Mouse (Mus musculus) limb, embryonic 15.5 days (tissue): ENCODE results near the gene Med26. TPM values are rescaled to one million over a fixed set of nuclear protein-coding genes. Genes with fewer than 3 reads are reported as not detected.

Source experiments
- ATAC-seq: fragments of 200-750 bp; cut with Nextera tagmentation; 2 replicates; pipeline ENCODE4 v1.8.0; 2017; ENCODE audit warnings: low read depth, moderate TSS enrichment; ENCODE audit not compliant: insufficient number of reproducible peaks, low FRiP score, low TSS enrichment
- H3K27ac ChIP-seq: fragments of 300-500 bp; sonication (generic); 2 replicates; pipeline ENCODE4 v1.5.1; 2015; ENCODE audit warnings: moderate library complexity, mild to moderate bottlenecking, inconsistent platforms
- H3K27me3 ChIP-seq: fragments of 300-500 bp; sonication (generic); 2 replicates; pipeline ENCODE4 v1.6.1; 2015; ENCODE audit warnings: inconsistent platforms
- H3K36me3 ChIP-seq: fragments of 300-500 bp; sonication (generic); 2 replicates; pipeline ENCODE4 v1.6.1; 2015; ENCODE audit warnings: inconsistent platforms
- H3K4me1 ChIP-seq: fragments of 300-500 bp; sonication (generic); 2 replicates; pipeline ENCODE4 v1.6.1; 2015; ENCODE audit warnings: inconsistent platforms
- H3K4me2 ChIP-seq: fragments of 300-500 bp; sonication (generic); 2 replicates; pipeline ENCODE4 v1.6.1; 2015; ENCODE audit warnings: mild to moderate bottlenecking, inconsistent platforms
- H3K4me3 ChIP-seq: fragments of 300-500 bp; sonication (generic); 2 replicates; pipeline ENCODE4 v1.5.1; 2015; ENCODE audit warnings: mild to moderate bottlenecking, inconsistent platforms
- H3K9ac ChIP-seq: fragments of 300-500 bp; sonication (generic); 2 replicates; pipeline ENCODE4 v1.6.1; 2015; ENCODE audit warnings: inconsistent platforms
- H3K9me3 ChIP-seq: fragments of 300-500 bp; sonication (generic); 2 replicates; pipeline ENCODE4 v1.6.1; 2016; ENCODE audit warnings: inconsistent platforms
- WGBS: fragments of 180-500 bp; shearing (Covaris S2); methylation state at CpG from one replicate; pipeline ENCODE4 v1.1.7; 2015; 5-methylcytosine and 5-hydroxymethylcytosine counted together
- polyA plus RNA-seq: library from polyadenylated mRNA; unstranded; fragments of >200 nt; fragmentation: Nextera tagmentation; extraction: Ambion mirVana; gene quantifications from 2 replicates; pipeline ENCODE4 v1.2.1, GENCODE M21; 2015

Gene Med26
- polyA plus RNA-seq, 1 experiment from 2014 or later, result 19.5 TPM

GRCm38 (mm10) chr8:72534888-72535287 lies 13.2 kb downstream of the Med26 start:
- Histone ChIP-seq H3K4me2 (no peak overlapping the region), H3K27me3 (no peaks in the 10 kb centered on the region), H3K4me3 (no peak overlapping the region), H3K27ac (no peak overlapping the region), H3K9ac (no peak overlapping the region), H3K4me1 (no peaks in the 10 kb centered on the region), H3K36me3 (0 out of 2 replicates have a peak, but pooled peaks cover 4% of the 10 kb centered on the region), H3K9me3 (no peaks in the 10 kb centered on the region)
- 92% methylated on average over 3 of the region's 3 CpGs for WGBS
- ATAC-seq, result no peak

- H3K9me3 ChIP-seq, result no peaks in the 10 kb centered on the region
- no peak overlapping the region for H3K9ac ChIP-seq
- no peak for ATAC-seq
- H3K27ac ChIP-seq, result no peak overlapping the region
- H3K4me2 ChIP-seq, result no peak overlapping the region
- H3K4me3 ChIP-seq, result no peak overlapping the region
- no peaks in the 10 kb centered on the region for H3K27me3 ChIP-seq
- WGBS, result 96% methylated on average over 1 of the region's 1 CpGs
- no peaks in the 10 kb centered on the region for H3K4me1 ChIP-seq
- H3K36me3 ChIP-seq, result 0 out of 2 replicates have a peak, but pooled peaks cover 8% of the 10 kb centered on the region
Measured at GRCm38 (mm10) chr8:72532103-72532502, 16.0 kb downstream of the Med26 start.

- no peak overlapping the region for H3K4me2 ChIP-seq
- no peak for ATAC-seq
- no peaks in the 10 kb centered on the region for H3K27me3 ChIP-seq
- H3K36me3 ChIP-seq, result peaks cover 7% of the 10 kb centered on the region; the same call in 1 of the 2 replicates
- no peaks in the 10 kb centered on the region for H3K9me3 ChIP-seq
- H3K27ac ChIP-seq, result no peak overlapping the region
- H3K4me1 ChIP-seq, result no peaks in the 10 kb centered on the region
- no peak overlapping the region for H3K4me3 ChIP-seq
- no peak overlapping the region for H3K9ac ChIP-seq
Measured at GRCm38 (mm10) chr8:72521888-72522287, 26.2 kb downstream of the Med26 start.

GRCm38 (mm10) chr8:72517421-72517988 lies 30.6 kb downstream of the Med26 start:
- Histone ChIP-seq H3K9me3 (no peaks in the 10 kb centered on the region), H3K4me3 (no peak overlapping the region), H3K27me3 (no peaks in the 10 kb centered on the region), H3K4me1 (no peaks in the 10 kb centered on the region), H3K9ac (no peak overlapping the region), H3K36me3 (peaks cover 10% of the 10 kb centered on the region; the same call in 1 of the 2 replicates), H3K27ac (no peak overlapping the region), H3K4me2 (no peak overlapping the region)
- no peak for ATAC-seq
- WGBS, result 79% methylated on average over 7 of the region's 7 CpGs

- WGBS, result 81% methylated on average over 1 of the region's 1 CpGs
- Histone ChIP-seq H3K4me1 (no peaks in the 10 kb centered on the region), H3K36me3 (0 out of 2 replicates have a peak, but pooled peaks cover 3% of the 10 kb centered on the region), H3K9ac (no peak overlapping the region), H3K27ac (no peak overlapping the region), H3K4me2 (no peak overlapping the region), H3K9me3 (no peaks in the 10 kb centered on the region), H3K4me3 (no peak overlapping the region), H3K27me3 (no peaks in the 10 kb centered on the region)
- no peak for ATAC-seq
Measured at GRCm38 (mm10) chr8:72513158-72513557, 34.9 kb downstream of the Med26 start.

- no peak for ATAC-seq
- Histone ChIP-seq H3K9ac (no peak overlapping the region), H3K9me3 (no peaks in the 10 kb centered on the region), H3K4me1 (no peaks in the 10 kb centered on the region), H3K4me2 (no peak overlapping the region), H3K27ac (no peak overlapping the region), H3K4me3 (no peak overlapping the region), H3K36me3 (0 out of 2 replicates have a peak, but pooled peaks cover 3% of the 10 kb centered on the region), H3K27me3 (no peaks in the 10 kb centered on the region)
- WGBS, result 83% methylated on average over 1 of the region's 1 CpGs
Measured at GRCm38 (mm10) chr8:72512648-72513047, 35.4 kb downstream of the Med26 start.

DNA sequence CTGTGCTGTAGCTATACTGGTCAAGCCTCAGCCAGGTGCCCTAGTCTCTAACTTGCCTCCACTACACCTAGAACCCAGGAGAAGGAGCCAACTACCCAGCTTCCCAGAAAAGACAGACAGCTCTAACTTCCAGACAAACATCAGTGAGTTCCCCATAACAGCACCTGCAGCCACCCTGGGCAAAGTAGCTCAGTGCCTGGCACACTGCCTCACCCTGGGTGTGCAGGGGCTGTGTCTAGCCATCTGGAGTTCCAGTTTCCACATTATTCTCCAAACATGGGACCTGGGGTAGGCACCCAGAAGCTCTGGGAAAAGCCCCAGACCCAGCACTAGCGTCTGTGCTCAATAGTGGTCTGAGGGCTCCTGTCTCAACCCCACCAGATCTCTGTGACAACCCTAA lies 40.6 kb downstream of the Med26 start:
- H3K4me3 ChIP-seq, result no peak overlapping the region
- no peak overlapping the region for H3K27ac ChIP-seq
- 82% methylated on average over 1 of the region's 1 CpGs for WGBS
- H3K27me3 ChIP-seq, result no peaks in the 10 kb centered on the region
- no peak overlapping the region for H3K9ac ChIP-seq
- H3K4me2 ChIP-seq, result no peak overlapping the region
- H3K4me1 ChIP-seq, result peaks cover 5% of the 10 kb centered on the region; the same call in 1 of the 2 replicates
- H3K36me3 ChIP-seq, result no peaks in the 10 kb centered on the region; the same call in 1 of the 2 replicates
- no peaks in the 10 kb centered on the region for H3K9me3 ChIP-seq
- ATAC-seq, result no peak

GRCm38 (mm10) chr8:72504637-72505314 lies 43.3 kb downstream of the Med26 start:
- no peak overlapping the region for H3K4me3 ChIP-seq
- no peak overlapping the region for H3K9ac ChIP-seq
- H3K4me2 ChIP-seq, result no peak overlapping the region
- peaks cover 5% of the 10 kb centered on the region; the same call in 1 of the 2 replicates for H3K4me1 ChIP-seq
- H3K36me3 ChIP-seq, result peaks cover 4% of the 10 kb centered on the region; the same call in 1 of the 2 replicates
- no peak for ATAC-seq
- no peaks in the 10 kb centered on the region for H3K9me3 ChIP-seq
- no peaks in the 10 kb centered on the region for H3K27me3 ChIP-seq
- H3K27ac ChIP-seq, result no peak overlapping the region

- no peak for ATAC-seq
- Histone ChIP-seq H3K36me3 (peaks cover 9% of the 10 kb centered on the region; the same call in 1 of the 2 replicates), H3K9ac (no peak overlapping the region), H3K4me3 (no peak overlapping the region), H3K9me3 (no peaks in the 10 kb centered on the region), H3K4me2 (no peak overlapping the region), H3K4me1 (peaks cover 5% of the 10 kb centered on the region; the same call in 1 of the 2 replicates), H3K27ac (no peak overlapping the region), H3K27me3 (no peaks in the 10 kb centered on the region)
Measured at GRCm38 (mm10) chr8:72504137-72504536, 43.9 kb downstream of the Med26 start.

GRCm38 (mm10) chr8:72500521-72500931 lies 47.5 kb downstream of the Med26 start:
- Histone ChIP-seq H3K36me3 (peaks cover 31% of the 10 kb centered on the region), H3K9me3 (no peaks in the 10 kb centered on the region), H3K4me3 (no peak overlapping the region), H3K27ac (no peak overlapping the region), H3K9ac (no peak overlapping the region), H3K27me3 (no peaks in the 10 kb centered on the region), H3K4me1 (peaks cover 5% of the 10 kb centered on the region; the same call in 1 of the 2 replicates), H3K4me2 (no peak overlapping the region)
- no peak for ATAC-seq
- WGBS, result 76% methylated on average over 1 of the region's 1 CpGs

GRCm38 (mm10) chr8:72499521-72500284 lies 48.4 kb downstream of the Med26 start:
- H3K9ac ChIP-seq, result no peak overlapping the region
- H3K4me1 ChIP-seq, result peaks cover 5% of the 10 kb centered on the region; the same call in 1 of the 2 replicates
- H3K9me3 ChIP-seq, result no peaks in the 10 kb centered on the region
- no peak overlapping the region for H3K4me2 ChIP-seq
- H3K36me3 ChIP-seq, result peaks cover 38% of the 10 kb centered on the region
- ATAC-seq, result no peak
- no peak overlapping the region for H3K27ac ChIP-seq
- no peaks in the 10 kb centered on the region for H3K27me3 ChIP-seq
- WGBS, result 94% methylated on average over 2 of the region's 2 CpGs
- H3K4me3 ChIP-seq, result no peak overlapping the region

GRCm38 (mm10) chr8:72498527-72498926 lies 49.5 kb downstream of the Med26 start:
- no peaks in the 10 kb centered on the region for H3K9me3 ChIP-seq
- no peak overlapping the region for H3K4me2 ChIP-seq
- H3K4me1 ChIP-seq, result peaks cover 9% of the 10 kb centered on the region
- no peak overlapping the region for H3K27ac ChIP-seq
- H3K4me3 ChIP-seq, result no peak overlapping the region
- peaks cover 38% of the 10 kb centered on the region for H3K36me3 ChIP-seq
- no peak for ATAC-seq
- H3K27me3 ChIP-seq, result no peaks in the 10 kb centered on the region
- WGBS, result 86% methylated on average over 4 of the region's 4 CpGs
- no peak overlapping the region for H3K9ac ChIP-seq
